Mouse (Mus musculus): ENCODE measurements around the gene Hk1. TPM values are rescaled to one million over a fixed set of nuclear protein-coding genes. Genes with fewer than 3 reads are reported as not detected.

Hk1 gene
- polyA plus RNA-seq, 1 experiment from 2014 or later, result 19.9 TPM

DNA sequence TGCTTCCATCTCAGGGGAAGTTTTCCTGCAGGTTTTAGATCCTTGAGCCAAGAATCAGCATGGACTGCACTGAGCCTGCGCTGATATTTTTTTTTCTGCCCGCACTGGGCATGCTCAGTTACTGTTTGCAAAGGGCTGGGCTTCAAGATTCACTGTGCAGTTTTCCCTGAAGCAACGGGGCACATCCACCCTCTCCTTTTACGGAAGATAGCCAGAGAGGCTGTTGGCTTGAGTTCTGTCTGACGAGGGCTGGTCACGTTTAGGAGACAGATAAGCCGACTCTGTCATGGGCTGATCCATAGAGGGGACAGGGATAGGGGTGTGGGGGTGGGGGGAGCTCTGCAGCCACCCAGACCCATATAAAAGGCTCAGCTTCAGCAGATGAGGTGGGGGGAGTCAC, 47.2 kb downstream of the Hk1 start:
- 57% methylated on average over 7 of the region's 7 CpGs for WGBS
- Histone ChIP-seq H3K9me3 (replicated peaks; ENCODE audit: control insufficient read depth, low read length) (no peaks in the 10 kb centered on the region), H3K27me3 (ENCODE audit: control insufficient read depth, insufficient read depth, low read length) (no peaks in the 10 kb centered on the region), H3K4me3 (ENCODE audit: low read depth, low read length) (no peak overlapping the region), H3K4me1 (ENCODE audit: control insufficient read depth, insufficient read depth, low read length) (no peaks in the 10 kb centered on the region; the same call in 1 of the 2 replicates), H3K27ac (replicated peaks; ENCODE audit: low read depth, low read length) (no peak overlapping the region), H3K9ac (replicated peaks; ENCODE audit: low read length) (no peak overlapping the region), H3K36me3 (replicated peaks; ENCODE audit: control insufficient read depth, insufficient read depth, low read depth, low read length) (no peaks in the 10 kb centered on the region), H3K4me2 (ENCODE audit: low read depth, low read length) (no peak overlapping the region)
- no peak for DNase-seq (ENCODE audit: low spot score)
- no peak for ATAC-seq (replicated peaks; ENCODE audit: insufficient number of reproducible peaks, low FRiP score, low TSS enrichment, low read depth)

DNA sequence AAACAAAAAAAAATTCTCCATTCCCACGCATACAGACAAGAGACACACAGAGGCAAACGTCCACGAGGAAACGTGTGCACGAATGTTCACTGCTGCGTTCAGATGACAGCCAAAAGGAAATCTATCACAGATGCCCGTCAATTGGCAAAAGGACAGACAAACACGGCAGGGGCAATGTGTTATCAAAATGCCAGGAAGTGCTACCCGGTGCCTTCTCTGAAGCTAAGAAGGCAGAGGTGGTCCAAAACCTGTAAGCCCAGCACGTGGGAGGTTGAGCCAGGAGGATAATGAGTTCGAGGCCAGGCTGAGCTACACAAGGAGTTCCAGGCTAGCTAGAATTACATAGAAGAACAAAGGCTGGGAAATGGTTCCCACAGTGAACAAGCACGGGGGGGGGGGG, 47.9 kb downstream of the Hk1 start:
- 82% methylated on average over 11 of the region's 12 CpGs for WGBS
- no peaks in the 10 kb centered on the region; the same call in 1 of the 2 replicates for H3K4me1 ChIP-seq (ENCODE audit: control insufficient read depth, insufficient read depth, low read length)

DNA sequence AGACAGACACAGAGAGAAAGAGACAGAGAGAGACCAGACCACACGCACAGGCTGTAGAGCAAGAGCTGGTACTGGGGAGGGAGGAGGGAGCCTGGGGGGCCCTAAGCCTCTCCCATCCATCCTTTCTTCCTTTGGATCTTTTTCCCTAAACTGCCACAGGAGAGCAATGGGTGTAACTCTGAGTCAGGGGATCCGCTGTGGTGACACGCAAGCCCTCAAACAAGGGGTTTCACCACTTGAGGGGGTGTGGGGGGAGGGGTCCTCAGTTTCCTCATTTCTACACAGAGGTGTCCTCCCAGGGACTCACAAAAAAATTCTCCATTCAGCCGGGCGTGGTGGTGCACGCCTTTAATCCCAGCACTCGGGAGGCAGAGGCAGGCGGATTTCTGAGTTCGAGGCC, 48.4 kb downstream of the Hk1 start:
- Histone ChIP-seq H3K9ac (replicated peaks; ENCODE audit: low read length) (no peak overlapping the region), H3K4me1 (ENCODE audit: control insufficient read depth, insufficient read depth, low read length) (no peaks in the 10 kb centered on the region; the same call in 1 of the 2 replicates), H3K36me3 (replicated peaks; ENCODE audit: control insufficient read depth, insufficient read depth, low read depth, low read length) (no peaks in the 10 kb centered on the region), H3K4me3 (ENCODE audit: low read depth, low read length) (no peak overlapping the region), H3K27ac (replicated peaks; ENCODE audit: low read depth, low read length) (no peak overlapping the region), H3K9me3 (replicated peaks; ENCODE audit: control insufficient read depth, low read length) (no peaks in the 10 kb centered on the region), H3K27me3 (ENCODE audit: control insufficient read depth, insufficient read depth, low read length) (no peaks in the 10 kb centered on the region), H3K4me2 (ENCODE audit: low read depth, low read length) (no peak overlapping the region)
- 97% methylated on average over 9 of the region's 9 CpGs for WGBS
- ATAC-seq (replicated peaks; ENCODE audit: insufficient number of reproducible peaks, low FRiP score, low TSS enrichment, low read depth), result no peak
- no peak for DNase-seq (ENCODE audit: low spot score)

More for the DNA sequence above, 47.9 kb downstream of the Hk1 start:
- Histone ChIP-seq H3K4me3 (ENCODE audit: low read depth, low read length) (no peak overlapping the region), H3K9me3 (replicated peaks; ENCODE audit: control insufficient read depth, low read length) (no peaks in the 10 kb centered on the region), H3K4me2 (ENCODE audit: low read depth, low read length) (no peak overlapping the region), H3K9ac (replicated peaks; ENCODE audit: low read length) (no peak overlapping the region), H3K36me3 (replicated peaks; ENCODE audit: control insufficient read depth, insufficient read depth, low read depth, low read length) (no peaks in the 10 kb centered on the region), H3K27me3 (ENCODE audit: control insufficient read depth, insufficient read depth, low read length) (no peaks in the 10 kb centered on the region), H3K27ac (replicated peaks; ENCODE audit: low read depth, low read length) (no peak overlapping the region)
- DNase-seq (ENCODE audit: low spot score) (no peak), ATAC-seq (replicated peaks; ENCODE audit: insufficient number of reproducible peaks, low FRiP score, low TSS enrichment, low read depth) (no peak)

- DNase-seq (ENCODE audit: low spot score) (no peak), ATAC-seq (replicated peaks; ENCODE audit: insufficient number of reproducible peaks, low FRiP score, low TSS enrichment, low read depth) (no peak)
- Histone ChIP-seq H3K9me3 (replicated peaks; ENCODE audit: control insufficient read depth, low read length) (no peaks in the 10 kb centered on the region), H3K27me3 (ENCODE audit: control insufficient read depth, insufficient read depth, low read length) (no peaks in the 10 kb centered on the region), H3K36me3 (replicated peaks; ENCODE audit: control insufficient read depth, insufficient read depth, low read depth, low read length) (no peaks in the 10 kb centered on the region), H3K4me1 (ENCODE audit: control insufficient read depth, insufficient read depth, low read length) (no peaks in the 10 kb centered on the region), H3K4me3 (ENCODE audit: low read depth, low read length) (no peak overlapping the region), H3K4me2 (ENCODE audit: low read depth, low read length) (no peak overlapping the region), H3K9ac (replicated peaks; ENCODE audit: low read length) (no peak overlapping the region), H3K27ac (replicated peaks; ENCODE audit: low read depth, low read length) (no peak overlapping the region)
- WGBS, result 50% methylated on average over 7 of the region's 7 CpGs
These were observed 49.9 kb downstream of the Hk1 start for GRCm38 (mm10) chr10:62329846-62330245.

DNA sequence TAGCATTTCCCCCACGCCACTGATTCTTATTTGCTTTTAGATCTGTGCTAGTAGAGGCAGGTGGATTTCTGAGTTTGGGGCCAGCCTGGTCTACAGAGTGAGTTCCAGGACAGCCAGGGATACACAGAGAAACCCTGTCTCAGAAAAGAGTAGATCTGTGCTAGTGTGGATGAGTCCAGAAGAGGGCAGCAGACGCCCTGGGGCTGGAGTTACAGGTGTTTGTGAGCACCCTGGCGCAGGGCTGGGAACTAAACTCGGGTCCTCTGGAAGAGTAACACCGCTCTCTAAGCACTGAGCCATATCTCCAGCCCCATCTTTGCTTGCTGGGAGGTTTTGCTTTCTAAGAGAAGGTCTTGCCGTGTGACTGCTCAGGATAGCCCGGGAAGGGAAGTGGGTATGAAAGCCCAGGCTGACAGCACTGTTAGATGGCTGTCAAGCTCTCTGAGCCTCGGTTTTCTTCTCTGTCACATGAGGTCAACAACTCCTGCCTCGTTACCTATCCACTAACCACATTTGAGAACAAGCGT, 50.8 kb downstream of the Hk1 start:
- H3K27ac ChIP-seq (replicated peaks; ENCODE audit: low read depth, low read length), result no peak overlapping the region
- 85% methylated on average over 10 of the region's 10 CpGs for WGBS
- no peaks in the 10 kb centered on the region for H3K4me1 ChIP-seq (ENCODE audit: control insufficient read depth, insufficient read depth, low read length)
- no peak for ATAC-seq (replicated peaks; ENCODE audit: insufficient number of reproducible peaks, low FRiP score, low TSS enrichment, low read depth)
- H3K4me3 ChIP-seq (ENCODE audit: low read depth, low read length), result no peak overlapping the region
- no peaks in the 10 kb centered on the region for H3K36me3 ChIP-seq (replicated peaks; ENCODE audit: control insufficient read depth, insufficient read depth, low read depth, low read length)
- no peak overlapping the region for H3K9ac ChIP-seq (replicated peaks; ENCODE audit: low read length)
- H3K9me3 ChIP-seq (replicated peaks; ENCODE audit: control insufficient read depth, low read length), result no peaks in the 10 kb centered on the region
- no peak overlapping the region for H3K4me2 ChIP-seq (ENCODE audit: low read depth, low read length)
- no peaks in the 10 kb centered on the region for H3K27me3 ChIP-seq (ENCODE audit: control insufficient read depth, insufficient read depth, low read length)
- DNase-seq (ENCODE audit: low spot score), result no peak

DNA sequence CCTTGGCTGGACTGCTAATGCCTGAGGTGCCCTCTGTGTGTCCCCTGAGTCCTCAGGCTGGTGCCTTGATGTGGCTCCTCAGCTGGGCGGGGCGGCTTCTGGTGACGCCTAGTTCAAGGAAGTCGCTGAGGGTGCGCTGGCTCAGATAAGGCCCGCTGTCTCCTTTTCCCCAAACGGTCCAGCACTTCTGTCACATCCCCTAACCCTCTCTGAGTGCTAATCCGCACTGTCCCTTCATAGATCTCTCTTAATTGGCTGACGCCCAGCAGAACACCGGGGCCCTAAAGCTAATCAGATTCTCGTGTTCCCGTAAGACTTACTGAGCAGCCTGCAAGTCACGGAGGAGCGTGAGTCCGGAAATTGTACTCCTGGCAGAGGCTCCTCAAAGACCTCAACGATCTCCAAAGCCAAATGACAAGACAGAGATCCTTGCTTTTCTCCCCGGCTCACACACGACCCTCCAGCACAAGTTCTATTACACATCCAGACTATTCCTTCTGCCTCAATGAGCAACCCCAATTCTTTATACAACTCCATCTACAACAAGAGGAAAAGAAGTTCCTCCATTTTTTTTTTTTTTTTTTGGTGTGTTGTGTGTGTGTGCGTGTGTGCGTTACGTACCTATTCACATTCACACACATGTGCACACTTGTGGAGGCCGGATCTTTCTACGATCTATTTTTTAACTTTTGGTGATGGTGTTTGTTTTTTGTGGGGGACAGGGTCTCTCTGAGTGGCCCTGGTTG, 52.0 kb downstream of the Hk1 start:
- Histone ChIP-seq H3K27me3 (ENCODE audit: control insufficient read depth, insufficient read depth, low read length) (no peaks in the 10 kb centered on the region), H3K9ac (replicated peaks; ENCODE audit: low read length) (no peak overlapping the region), H3K4me2 (ENCODE audit: low read depth, low read length) (no peak overlapping the region), H3K27ac (replicated peaks; ENCODE audit: low read depth, low read length) (no peak overlapping the region), H3K36me3 (replicated peaks; ENCODE audit: control insufficient read depth, insufficient read depth, low read depth, low read length) (no peaks in the 10 kb centered on the region), H3K4me3 (ENCODE audit: low read depth, low read length) (no peak overlapping the region), H3K4me1 (ENCODE audit: control insufficient read depth, insufficient read depth, low read length) (no peaks in the 10 kb centered on the region), H3K9me3 (replicated peaks; ENCODE audit: control insufficient read depth, low read length) (no peaks in the 10 kb centered on the region)
- DNase-seq (ENCODE audit: low spot score) (no peak), ATAC-seq (replicated peaks; ENCODE audit: insufficient number of reproducible peaks, low FRiP score, low TSS enrichment, low read depth) (no peak)
- 63% methylated on average over 23 of the region's 23 CpGs for WGBS

- Histone ChIP-seq H3K4me1 (ENCODE audit: control insufficient read depth, insufficient read depth, low read length) (no peaks in the 10 kb centered on the region), H3K4me2 (ENCODE audit: low read depth, low read length) (no peak overlapping the region), H3K4me3 (ENCODE audit: low read depth, low read length) (no peak overlapping the region), H3K36me3 (replicated peaks; ENCODE audit: control insufficient read depth, insufficient read depth, low read depth, low read length) (no peaks in the 10 kb centered on the region), H3K9me3 (replicated peaks; ENCODE audit: control insufficient read depth, low read length) (no peaks in the 10 kb centered on the region), H3K9ac (replicated peaks; ENCODE audit: low read length) (no peak overlapping the region), H3K27me3 (ENCODE audit: control insufficient read depth, insufficient read depth, low read length) (no peaks in the 10 kb centered on the region), H3K27ac (replicated peaks; ENCODE audit: low read depth, low read length) (no peak overlapping the region)
- no peak for DNase-seq (ENCODE audit: low spot score)
- 77% methylated on average over 8 of the region's 8 CpGs for WGBS
- ATAC-seq (replicated peaks; ENCODE audit: insufficient number of reproducible peaks, low FRiP score, low TSS enrichment, low read depth), result no peak
These were observed 52.7 kb downstream of the Hk1 start for GRCm38 (mm10) chr10:62326818-62327571.

DNA sequence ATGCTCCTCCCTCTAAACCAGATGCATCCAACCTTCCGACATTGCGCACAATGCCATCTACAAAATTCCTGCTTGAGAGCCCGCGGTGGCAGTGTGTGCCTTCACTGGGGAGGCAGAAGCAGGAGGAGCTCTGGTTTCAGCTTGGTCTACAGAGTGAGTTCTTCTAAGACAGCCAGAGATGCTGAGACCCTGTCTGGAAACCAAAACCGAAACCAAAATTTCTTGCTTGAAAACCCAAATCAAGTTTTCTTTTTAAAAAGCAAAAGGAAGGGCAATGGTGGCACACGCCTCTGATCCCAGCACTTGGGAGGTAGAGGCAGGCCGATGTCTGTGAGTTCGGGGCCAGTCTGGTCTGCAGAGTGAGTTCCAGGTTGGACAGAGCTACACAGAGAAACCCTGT, 53.7 kb downstream of the Hk1 start:
- H3K4me2 ChIP-seq (ENCODE audit: low read depth, low read length), result no peak overlapping the region
- no peak for DNase-seq (ENCODE audit: low spot score)
- H3K36me3 ChIP-seq (replicated peaks; ENCODE audit: control insufficient read depth, insufficient read depth, low read depth, low read length), result no peaks in the 10 kb centered on the region
- H3K9ac ChIP-seq (replicated peaks; ENCODE audit: low read length), result no peak overlapping the region
- 93% methylated on average over 8 of the region's 8 CpGs for WGBS
- no peak overlapping the region for H3K4me3 ChIP-seq (ENCODE audit: low read depth, low read length)
- H3K27me3 ChIP-seq (ENCODE audit: control insufficient read depth, insufficient read depth, low read length), result no peaks in the 10 kb centered on the region
- no peak overlapping the region for H3K27ac ChIP-seq (replicated peaks; ENCODE audit: low read depth, low read length)
- no peaks in the 10 kb centered on the region for H3K4me1 ChIP-seq (ENCODE audit: control insufficient read depth, insufficient read depth, low read length)
- no peak for ATAC-seq (replicated peaks; ENCODE audit: insufficient number of reproducible peaks, low FRiP score, low TSS enrichment, low read depth)
- H3K9me3 ChIP-seq (replicated peaks; ENCODE audit: control insufficient read depth, low read length), result no peaks in the 10 kb centered on the region
